Mouse (Mus musculus) heart, adult 2 months (tissue): ENCODE results near the gene Sacs.

ENCODE experiments used
- CTCF ChIP-seq: fragments of 200-600 bp; IDR thresholded peaks from 2 replicates; pipeline ENCODE4 v1.8.1; 2022; ENCODE audit warnings: antibody characterized with exemption, mild to moderate bottlenecking, moderate library complexity
- EP300 ChIP-seq: fragments of 200-500 bp; IDR thresholded peaks from 2 replicates; pipeline ENCODE4 v1.6.1; 2011; ENCODE audit warnings: low read depth, low read length, control low read depth; ENCODE audit not compliant: insufficient read depth

GRCm38 (mm10) chr14:61246444-61246843, 108.2 kb downstream of the Sacs start:
- no peak for TF ChIP-seq CTCF
- no peak for TF ChIP-seq EP300
